Mouse (Mus musculus) liver, embryonic 16.5 days (tissue): ENCODE measurements around the gene Nvl. TPM values are rescaled to one million over a fixed set of nuclear protein-coding genes. Genes with fewer than 3 reads are reported as not detected.

ENCODE experiments used
- ATAC-seq: fragments of 200-750 bp; cut with Nextera tagmentation; 2 replicates; pipeline ENCODE4 v1.8.0; 2017; ENCODE audit warnings: low read depth, mild to moderate bottlenecking, moderate number of reproducible peaks, moderate library complexity
- H3K27ac ChIP-seq: fragments of 300-500 bp; sonication (generic); 2 replicates; pipeline ENCODE4 v1.5.1; 2014; ENCODE audit warnings: mild to moderate bottlenecking, low read length
- H3K27me3 ChIP-seq: fragments of 300-500 bp; sonication (generic); 2 replicates; pipeline ENCODE4 v1.6.1; 2014; ENCODE audit warnings: low read depth, low read length, mixed read lengths; ENCODE audit not compliant: control insufficient read depth, insufficient read depth
- H3K36me3 ChIP-seq: fragments of 300-500 bp; sonication (generic); 2 replicates; pipeline ENCODE4 v1.6.1; 2014; ENCODE audit warnings: mild to moderate bottlenecking; ENCODE audit not compliant: control insufficient read depth, insufficient read depth
- H3K4me1 ChIP-seq: fragments of 300-500 bp; sonication (generic); 2 replicates; pipeline ENCODE4 v1.6.1; 2014; ENCODE audit warnings: low read depth, low read length, mixed read lengths; ENCODE audit not compliant: control insufficient read depth
- H3K4me2 ChIP-seq: fragments of 300-500 bp; sonication (generic); 2 replicates; pipeline ENCODE4 v1.6.1; 2014; ENCODE audit warnings: low read depth, low read length, mixed read lengths
- H3K4me3 ChIP-seq: fragments of 300-500 bp; sonication (generic); 2 replicates; pipeline ENCODE4 v1.5.1; 2014; ENCODE audit warnings: low read depth, mild to moderate bottlenecking, low read length
- H3K9ac ChIP-seq: fragments of 300-500 bp; sonication (generic); 2 replicates; pipeline ENCODE4 v1.6.1; 2014; ENCODE audit warnings: low read depth, low read length
- H3K9me3 ChIP-seq: fragments of 300-500 bp; sonication (generic); replicated peaks from 2 replicates; pipeline ENCODE4 v1.6.1; 2016; ENCODE audit warnings: low read length; ENCODE audit not compliant: control insufficient read depth
- WGBS: fragments of 180-500 bp; shearing (Covaris S2); extraction: QIAGEN DNeasy Blood & Tissue Kit; methylation state at CpG from one replicate; pipeline ENCODE4 v1.1.7; 2014; ENCODE audit not compliant: insufficient replicate concordance; 5-methylcytosine and 5-hydroxymethylcytosine counted together
- polyA plus RNA-seq: library from polyadenylated mRNA; unstranded; fragments of >200 nt; fragmentation: Nextera tagmentation; extraction: Ambion mirVana; gene quantifications from 2 replicates; pipeline ENCODE4 v1.2.1, GENCODE M21; 2015

Gene Nvl
- polyA plus RNA-seq, 1 experiment from 2014 or later = 10.0 TPM

DNA sequence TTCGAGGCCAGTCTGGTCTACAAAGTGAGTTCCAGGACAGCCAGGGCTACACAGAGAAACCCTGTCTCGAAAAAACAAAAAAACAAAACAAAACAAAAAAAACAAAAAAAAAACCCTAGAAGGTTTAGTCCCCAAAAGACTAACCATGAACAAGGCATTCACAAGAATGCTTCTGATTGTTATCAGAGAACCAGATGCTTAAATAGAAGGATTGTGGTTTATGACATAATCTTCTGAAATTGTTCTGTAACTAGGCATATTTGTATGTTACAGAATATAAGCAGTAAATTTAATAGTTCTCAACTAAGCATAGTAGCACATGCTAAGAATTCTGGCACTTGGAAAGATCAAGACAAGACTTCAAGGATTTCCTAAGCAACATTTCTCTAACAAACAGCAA is 19.9 kb downstream of the Nvl start:
- no peak overlapping the region for H3K4me2 ChIP-seq
- H3K27me3 ChIP-seq = no peaks in the 10 kb centered on the region
- no peak overlapping the region for H3K27ac ChIP-seq
- no peaks in the 10 kb centered on the region for H3K9me3 ChIP-seq
- no peak overlapping the region for H3K9ac ChIP-seq
- no peaks in the 10 kb centered on the region for H3K4me1 ChIP-seq
- ATAC-seq = no peak
- H3K4me3 ChIP-seq = no peak overlapping the region
- 63% methylated on average over 2 of the region's 2 CpGs for WGBS
- H3K36me3 ChIP-seq = peaks cover 32% of the 10 kb centered on the region

DNA sequence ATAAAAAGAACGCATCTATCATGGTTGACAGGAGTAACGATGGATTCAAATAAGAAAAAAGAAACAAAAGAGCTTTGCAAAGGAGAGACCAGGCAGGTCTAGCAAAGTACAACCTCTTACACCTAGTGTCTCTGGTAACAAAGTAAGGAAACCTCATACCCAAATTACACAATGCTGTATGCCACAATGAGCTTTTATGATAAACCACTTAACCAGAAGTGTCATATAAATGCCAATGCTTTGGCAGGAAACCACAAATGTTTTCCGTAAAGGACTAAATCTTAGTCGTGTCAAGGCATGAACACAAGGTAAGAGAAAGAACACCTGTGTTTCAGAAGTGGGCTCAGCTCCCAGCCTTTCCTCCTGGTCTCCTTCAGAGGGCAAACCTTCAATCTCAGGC is 26.9 kb downstream of the Nvl start:
- H3K4me3 ChIP-seq = no peak overlapping the region
- 82% methylated on average over 4 of the region's 4 CpGs for WGBS
- H3K9ac ChIP-seq = no peak overlapping the region
- no peaks in the 10 kb centered on the region for H3K27me3 ChIP-seq
- no peaks in the 10 kb centered on the region for H3K4me1 ChIP-seq
- H3K27ac ChIP-seq = no peak overlapping the region
- no peak overlapping the region for H3K4me2 ChIP-seq
- ATAC-seq = no peak
- no peaks in the 10 kb centered on the region for H3K9me3 ChIP-seq
- peaks cover 27% of the 10 kb centered on the region for H3K36me3 ChIP-seq

DNA sequence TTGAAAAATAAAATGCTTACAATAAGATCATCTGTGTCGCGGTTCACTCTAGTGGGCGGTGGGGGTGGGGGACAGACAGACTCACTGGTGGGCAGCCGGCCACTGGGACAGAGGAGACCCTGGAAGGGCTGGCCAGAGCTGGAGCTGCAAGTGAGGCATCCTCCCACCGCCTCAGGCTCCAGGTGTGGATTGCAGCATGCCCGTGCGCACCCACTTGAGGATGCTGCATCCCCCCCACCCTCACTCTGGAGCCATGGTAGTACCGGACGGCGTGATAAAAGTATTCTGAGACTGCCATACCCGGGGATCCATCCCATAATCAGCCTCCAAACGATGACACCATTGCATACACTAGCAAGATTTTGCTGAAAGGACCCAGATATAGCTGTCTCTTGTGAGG is 54.0 kb downstream of the Nvl start:
- Histone ChIP-seq H3K27ac (no peak overlapping the region), H3K27me3 (no peaks in the 10 kb centered on the region), H3K36me3 (peaks cover 20% of the 10 kb centered on the region), H3K9ac (no peak overlapping the region), H3K4me3 (no peak overlapping the region), H3K4me1 (no peaks in the 10 kb centered on the region), H3K4me2 (no peak overlapping the region), H3K9me3 (no peaks in the 10 kb centered on the region)
- no peak for ATAC-seq
- 64% methylated on average over 12 of the region's 12 CpGs for WGBS

DNA sequence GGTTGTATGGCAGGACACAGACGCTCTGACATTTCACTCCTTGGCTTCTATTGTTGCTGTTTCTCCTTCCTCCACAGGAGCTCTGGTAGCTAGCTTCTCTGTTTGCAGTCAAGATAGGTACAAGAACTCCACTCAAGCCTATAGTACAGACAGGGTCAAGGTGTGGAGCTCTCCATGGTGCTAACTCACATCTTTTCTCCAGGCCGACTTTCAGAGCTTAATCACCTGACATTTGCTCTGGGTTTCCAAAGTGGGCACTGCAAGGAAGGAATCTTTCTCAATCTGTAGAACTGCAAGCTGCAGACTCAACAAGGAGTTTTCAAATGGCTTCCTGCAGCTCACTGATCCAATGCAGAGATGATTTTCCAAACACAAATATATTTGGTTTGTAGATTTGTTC is 60.0 kb downstream of the Nvl start:
- Histone ChIP-seq H3K4me2 (no peak overlapping the region), H3K4me3 (no peak overlapping the region), H3K27me3 (no peaks in the 10 kb centered on the region), H3K9ac (no peak overlapping the region), H3K4me1 (no peaks in the 10 kb centered on the region), H3K36me3 (no peaks in the 10 kb centered on the region), H3K9me3 (no peaks in the 10 kb centered on the region), H3K27ac (no peak overlapping the region)
- 42% methylated on average over 2 of the region's 2 CpGs for WGBS
- ATAC-seq = no peak

DNA sequence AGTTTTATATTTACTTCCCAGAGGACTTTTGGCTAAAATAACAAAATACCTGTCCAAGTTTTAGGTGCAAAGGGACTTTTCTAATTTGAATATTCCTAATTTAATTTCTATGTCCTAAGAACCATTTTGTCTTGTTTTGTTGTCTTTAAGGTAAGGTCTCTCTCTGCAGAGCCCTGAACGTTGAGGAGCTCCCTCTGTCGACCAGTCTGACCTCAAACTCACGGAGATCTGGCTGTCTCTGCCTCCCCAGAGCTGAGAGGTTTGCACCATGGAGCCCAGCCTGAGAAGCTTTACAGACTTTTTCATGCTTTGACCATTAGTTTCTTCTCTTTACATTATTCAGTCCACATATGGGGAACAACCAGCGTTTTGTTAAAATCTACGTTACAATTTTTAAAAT is 70.9 kb downstream of the Nvl start:
- no peak for ATAC-seq
- no peaks in the 10 kb centered on the region for H3K36me3 ChIP-seq

DNA sequence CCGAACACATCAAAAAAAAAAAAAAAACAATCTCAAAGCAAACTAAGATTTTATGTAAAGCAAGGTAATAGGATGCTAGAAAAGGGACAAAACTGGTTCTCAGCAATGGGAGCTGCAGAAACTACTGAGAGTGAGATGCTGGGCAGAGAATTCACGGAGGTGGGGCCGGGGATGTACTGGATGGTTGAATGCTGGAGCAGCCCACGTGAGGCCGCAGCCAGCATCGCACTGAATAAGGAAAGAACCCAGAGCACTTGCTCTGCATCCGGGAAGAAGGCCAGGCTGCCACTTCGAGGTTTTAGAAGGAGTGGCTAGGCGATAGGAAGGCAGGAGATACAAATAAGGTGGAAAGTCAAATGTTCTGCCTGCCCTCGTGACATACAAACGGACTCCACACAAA is 74.3 kb downstream of the Nvl start:
- H3K36me3 ChIP-seq = no peaks in the 10 kb centered on the region
- no peaks in the 10 kb centered on the region for H3K27me3 ChIP-seq
- no peaks in the 10 kb centered on the region for H3K9me3 ChIP-seq
- H3K4me2 ChIP-seq = no peak overlapping the region
- no peak for ATAC-seq
- 52% methylated on average over 11 of the region's 11 CpGs for WGBS
- H3K4me1 ChIP-seq = no peaks in the 10 kb centered on the region
- H3K4me3 ChIP-seq = no peak overlapping the region
- H3K9ac ChIP-seq = no peak overlapping the region
- no peak overlapping the region for H3K27ac ChIP-seq

More for the DNA sequence above, 70.9 kb downstream of the Nvl start:
- no peak overlapping the region for H3K4me2 ChIP-seq
- no peaks in the 10 kb centered on the region for H3K4me1 ChIP-seq
- WGBS = 28% methylated on average over 5 of the region's 5 CpGs
- H3K9ac ChIP-seq = no peak overlapping the region
- no peaks in the 10 kb centered on the region for H3K9me3 ChIP-seq
- no peaks in the 10 kb centered on the region for H3K27me3 ChIP-seq
- no peak overlapping the region for H3K27ac ChIP-seq
- no peak overlapping the region for H3K4me3 ChIP-seq

DNA sequence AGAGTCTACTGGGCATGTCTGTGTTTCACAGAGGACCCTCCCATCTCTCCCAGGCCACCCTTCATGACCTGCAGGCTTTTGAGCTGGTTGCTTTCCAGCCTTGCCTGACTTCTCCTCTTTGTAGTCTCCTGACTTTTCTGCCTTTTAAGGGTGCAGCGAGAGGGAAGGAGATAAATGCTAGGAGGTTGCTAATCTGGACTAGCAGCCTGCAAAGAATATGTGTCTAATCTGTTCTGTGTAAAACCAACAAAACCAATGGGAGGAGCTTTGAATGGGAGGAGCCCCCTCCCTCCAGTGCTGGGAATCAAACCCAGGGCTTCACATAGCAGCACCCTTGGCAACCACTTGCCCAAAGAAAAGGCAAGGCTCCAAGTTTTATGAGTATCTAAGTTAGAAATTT is 75.7 kb downstream of the Nvl start:
- WGBS = 35% methylated on average over 1 of the region's 1 CpGs
- Histone ChIP-seq H3K4me1 (no peaks in the 10 kb centered on the region), H3K4me2 (no peak overlapping the region), H3K4me3 (no peak overlapping the region), H3K36me3 (no peaks in the 10 kb centered on the region), H3K27ac (no peak overlapping the region), H3K27me3 (no peaks in the 10 kb centered on the region), H3K9me3 (no peaks in the 10 kb centered on the region), H3K9ac (no peak overlapping the region)
- no peak for ATAC-seq

DNA sequence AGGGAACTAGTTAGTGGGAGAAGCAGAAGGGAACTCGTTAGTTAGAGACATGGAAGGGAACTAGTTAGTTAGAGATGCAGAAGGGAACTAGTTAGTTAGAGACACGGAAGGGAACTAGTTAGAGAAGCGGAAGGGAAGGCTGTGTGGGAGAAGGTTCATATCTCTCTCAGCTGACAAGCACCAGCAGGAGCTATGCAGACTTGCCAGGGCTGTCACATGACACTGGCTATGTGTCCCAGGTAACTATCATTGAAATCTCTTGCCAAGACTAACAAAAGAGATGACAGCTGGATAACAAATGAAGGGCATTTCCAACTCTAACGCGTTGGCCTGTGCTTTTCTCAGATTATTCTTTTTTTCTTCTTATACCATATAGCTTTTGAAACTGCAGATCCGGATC is 79.4 kb downstream of the Nvl start:
- no peaks in the 10 kb centered on the region for H3K27me3 ChIP-seq
- no peaks in the 10 kb centered on the region for H3K36me3 ChIP-seq
- no peak overlapping the region for H3K4me3 ChIP-seq
- no peak overlapping the region for H3K27ac ChIP-seq
- ATAC-seq = no peak
- H3K9ac ChIP-seq = no peak overlapping the region
- no peaks in the 10 kb centered on the region for H3K9me3 ChIP-seq
- WGBS = 58% methylated on average over 6 of the region's 6 CpGs
- H3K4me1 ChIP-seq = no peaks in the 10 kb centered on the region
- H3K4me2 ChIP-seq = no peak overlapping the region

DNA sequence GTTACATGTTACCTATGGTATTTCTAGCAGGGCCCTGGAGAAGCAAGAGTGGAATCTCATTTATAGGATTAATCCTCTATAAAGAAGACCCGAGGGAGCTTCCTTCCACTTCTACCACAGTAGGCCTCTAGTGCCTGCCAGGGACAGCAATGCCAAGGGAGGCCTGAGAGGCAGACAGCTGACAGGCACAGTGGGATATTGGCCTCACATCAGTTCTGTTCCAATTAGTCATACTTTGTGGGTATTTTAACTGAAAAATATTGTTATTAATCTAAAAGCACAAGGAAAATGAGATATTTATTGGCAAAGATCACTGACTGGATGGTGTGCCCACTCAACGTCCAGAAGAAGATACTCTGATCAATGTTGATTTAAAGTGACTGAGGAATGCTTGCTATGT is 80.0 kb downstream of the Nvl start:
- Histone ChIP-seq H3K9ac (no peak overlapping the region), H3K27ac (no peak overlapping the region), H3K36me3 (no peaks in the 10 kb centered on the region), H3K4me1 (no peaks in the 10 kb centered on the region), H3K9me3 (no peaks in the 10 kb centered on the region), H3K4me3 (no peak overlapping the region), H3K27me3 (no peaks in the 10 kb centered on the region), H3K4me2 (no peak overlapping the region)
- ATAC-seq = no peak
- WGBS = 53% methylated on average over 2 of the region's 2 CpGs
